Mouse (Mus musculus) small intestine, adult 2 months (tissue): ENCODE results near the gene Ndnf. TPM values are rescaled to one million over a fixed set of nuclear protein-coding genes. Genes with fewer than 3 reads are reported as not detected.
A peak's percentile ranks its signal among the peaks of the same experiment; 100 is the strongest.

Source experiments
- H3K27ac ChIP-seq: fragments of 200-500 bp; 2 replicates; pipeline ENCODE4 v1.5.1; 2012; ENCODE audit warnings: low read depth, low read length, control low read depth, inconsistent platforms; ENCODE audit not compliant: insufficient read depth
- H3K27me3 ChIP-seq: fragments of 200-500 bp; 2 replicates; pipeline ENCODE4 v1.6.1; 2012; ENCODE audit warnings: mild to moderate bottlenecking, moderate library complexity, low read length, inconsistent platforms; ENCODE audit not compliant: control insufficient read depth, insufficient read depth
- H3K36me3 ChIP-seq: fragments of 200-500 bp; 2 replicates; pipeline ENCODE4 v1.6.1; 2012; ENCODE audit warnings: mild to moderate bottlenecking, low read length, control low read depth, inconsistent platforms; ENCODE audit not compliant: control insufficient read depth, insufficient read depth
- H3K4me1 ChIP-seq: fragments of 200-500 bp; 2 replicates; pipeline ENCODE4 v1.6.1; 2012; ENCODE audit warnings: low read length, inconsistent platforms, mixed read lengths; ENCODE audit not compliant: control insufficient read depth, insufficient read depth, insufficient read length
- H3K4me3 ChIP-seq: fragments of 200-500 bp; 2 replicates; pipeline ENCODE4 v1.5.1; 2012; ENCODE audit warnings: low read depth, mild to moderate bottlenecking, control low read depth, inconsistent platforms, low read length, moderate library complexity
- CTCF ChIP-seq: fragments of 200-500 bp; IDR thresholded peaks from 2 replicates; pipeline ENCODE4 v1.5.1; 2012; ENCODE audit warnings: low read depth, mild to moderate bottlenecking, control low read depth, inconsistent platforms, low read length, moderate library complexity, mixed read lengths; ENCODE audit not compliant: insufficient replicate concordance, insufficient read length; ENCODE audit errors: extremely low read depth
- POLR2A ChIP-seq: fragments of 200-500 bp; IDR thresholded peaks from 2 replicates; pipeline ENCODE4 v1.6.1; 2012; ENCODE audit warnings: low read depth, mild to moderate bottlenecking, control low read depth, inconsistent platforms, low read length, moderate library complexity
- WGBS: fragments of 180-500 bp; shearing (Covaris S2); methylation state at CpG from one replicate; pipeline ENCODE4 v1.1.7; 2018; 5-methylcytosine and 5-hydroxymethylcytosine counted together
- polyA plus RNA-seq: library from polyadenylated mRNA; depleted of rRNA; stranded (reverse); fragments of >200 nt; gene quantifications from 2 replicates; pipeline ENCODE4 v1.2.3, GENCODE M21; 2012

Gene Ndnf
- polyA plus RNA-seq, 1 experiment = 0.09 TPM

- WGBS = 70% methylated on average over 6 of the region's 6 CpGs
- H3K27ac ChIP-seq = no peak overlapping the region
- TF ChIP-seq CTCF (no peak), POLR2A (no peak)
- no peaks in the 10 kb centered on the region for H3K27me3 ChIP-seq
- no peak overlapping the region for H3K4me3 ChIP-seq
- no peaks in the 10 kb centered on the region for H3K36me3 ChIP-seq
- no peaks in the 10 kb centered on the region for H3K4me1 ChIP-seq
Measured at GRCm38 (mm10) chr6:65647731-65648130, 23.7 kb upstream of the Ndnf start.

- no peak overlapping the region for H3K4me3 ChIP-seq
- H3K36me3 ChIP-seq = no peaks in the 10 kb centered on the region
- 41% methylated on average over 4 of the region's 4 CpGs for WGBS
- no peaks in the 10 kb centered on the region for H3K27me3 ChIP-seq
- no peak overlapping the region for H3K27ac ChIP-seq
- TF ChIP-seq CTCF (no peak), POLR2A (no peak)
- no peaks in the 10 kb centered on the region for H3K4me1 ChIP-seq
Measured at GRCm38 (mm10) chr6:65651376-65651775, 20.0 kb upstream of the Ndnf start.

GRCm38 (mm10) chr6:65661272-65661671 lies 10.1 kb upstream of the Ndnf start:
- no peak for TF ChIP-seq POLR2A
- Histone ChIP-seq H3K27me3 (no peaks in the 10 kb centered on the region), H3K4me1 (no peaks in the 10 kb centered on the region), H3K4me3 (no peak overlapping the region), H3K27ac (no peak overlapping the region), H3K36me3 (no peaks in the 10 kb centered on the region)
- WGBS = 74% methylated on average over 4 of the region's 4 CpGs

GRCm38 (mm10) chr6:65662050-65662449 lies 9.3 kb upstream of the Ndnf start:
- 68% methylated on average over 2 of the region's 2 CpGs for WGBS
- H3K4me3 ChIP-seq = no peak overlapping the region
- no peaks in the 10 kb centered on the region for H3K27me3 ChIP-seq
- no peak overlapping the region for H3K27ac ChIP-seq
- TF ChIP-seq POLR2A (no peak), CTCF (no peak)
- H3K4me1 ChIP-seq = no peaks in the 10 kb centered on the region
- H3K36me3 ChIP-seq = no peaks in the 10 kb centered on the region

DNA sequence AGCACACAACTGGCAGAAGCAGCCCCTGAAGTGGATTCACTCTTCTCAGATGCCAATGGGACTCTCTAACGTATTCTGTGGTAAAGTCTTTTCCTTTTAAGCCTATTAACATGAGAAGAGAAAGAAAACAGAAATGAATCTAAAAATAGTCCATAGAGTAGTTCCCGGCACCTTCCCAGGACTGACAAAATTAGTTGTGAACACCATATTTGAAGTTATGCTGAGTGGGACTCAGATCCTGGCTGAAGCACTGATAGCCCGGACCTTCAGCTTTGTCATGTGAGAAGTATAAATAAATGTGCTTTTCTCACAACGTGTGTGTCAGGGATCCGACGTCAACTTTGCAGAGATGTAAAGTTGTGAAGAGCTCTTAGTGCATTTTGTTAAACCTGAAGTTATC lies 7.4 kb upstream of the Ndnf start:
- H3K4me1 ChIP-seq = no peaks in the 10 kb centered on the region
- TF ChIP-seq CTCF (no peak), POLR2A (no peak)

GRCm38 (mm10) chr6:65666295-65666694 lies 5.1 kb upstream of the Ndnf start:
- TF ChIP-seq CTCF = no peak
- no peak for TF ChIP-seq POLR2A
- no peak overlapping the region for H3K4me3 ChIP-seq
- H3K27ac ChIP-seq = no peak overlapping the region
- 92% methylated on average over 3 of the region's 3 CpGs for WGBS
- H3K27me3 ChIP-seq = peaks cover 7% of the 10 kb centered on the region
- no peaks in the 10 kb centered on the region for H3K36me3 ChIP-seq
- no peaks in the 10 kb centered on the region for H3K4me1 ChIP-seq

More for the DNA sequence above, 7.4 kb upstream of the Ndnf start:
- no peak overlapping the region for H3K4me3 ChIP-seq
- no peak overlapping the region for H3K27ac ChIP-seq
- WGBS = 69% methylated on average over 6 of the region's 6 CpGs
- no peaks in the 10 kb centered on the region for H3K36me3 ChIP-seq
- H3K27me3 ChIP-seq = no peaks in the 10 kb centered on the region

- TF ChIP-seq CTCF (no peak), POLR2A (no peak)
Measured at GRCm38 (mm10) chr6:65669971-65670370, 1.4 kb upstream of the Ndnf start.

DNA sequence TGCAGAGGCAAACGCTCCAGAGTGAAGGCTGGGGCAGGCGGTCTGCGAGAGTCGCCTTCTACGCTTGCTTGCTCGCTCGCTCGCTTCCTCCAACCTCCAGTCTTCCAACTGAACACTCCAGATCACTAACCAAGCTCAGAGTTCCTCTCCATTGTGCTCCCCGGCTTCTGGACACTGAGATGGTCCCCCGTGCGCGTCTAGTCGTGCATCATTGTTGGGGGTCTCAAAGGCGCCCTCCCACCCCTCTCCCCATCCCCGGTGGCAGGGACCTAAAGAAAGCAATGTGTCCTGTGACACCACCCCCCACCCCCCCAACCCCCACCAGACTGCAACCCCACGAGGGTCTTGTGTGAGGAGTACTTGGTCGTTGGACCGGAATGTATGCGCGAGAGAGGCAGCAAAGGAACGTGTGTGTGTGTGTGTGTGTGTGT lies 394 bp upstream of the Ndnf start:
- TF ChIP-seq CTCF (no peak), POLR2A (no peak)
- peaks cover 31% of the 10 kb centered on the region for H3K27me3 ChIP-seq
- no peaks in the 10 kb centered on the region for H3K36me3 ChIP-seq
- peaks cover 5% of the 10 kb centered on the region for H3K4me1 ChIP-seq
- H3K4me3 ChIP-seq = peak overlapping the region; percentile 60
- 28% methylated on average over 21 of the region's 21 CpGs for WGBS
- no peak overlapping the region for H3K27ac ChIP-seq

More at GRCm38 (mm10) chr6:65669971-65670370, 1.4 kb upstream of the Ndnf start:
- 41% methylated on average over 2 of the region's 2 CpGs for WGBS
- Histone ChIP-seq H3K4me1 (peaks cover 5% of the 10 kb centered on the region), H3K4me3 (no peak overlapping the region), H3K27ac (no peak overlapping the region), H3K36me3 (no peaks in the 10 kb centered on the region), H3K27me3 (peaks cover 31% of the 10 kb centered on the region)
